Mouse (Mus musculus) embryonic facial prominence, embryonic 12.5 days (tissue): Measurements from ENCODE around the gene Ttll6. TPM values are rescaled to one million over a fixed set of nuclear protein-coding genes. Genes with fewer than 3 reads are reported as not detected.
A peak's percentile ranks its signal among the peaks of the same experiment; 100 is the strongest.

Experiments used
- ATAC-seq: fragments of 200-750 bp; cut with Nextera tagmentation; 2 replicates; pipeline ENCODE4 v1.8.0; 2017; ENCODE audit not compliant: insufficient number of reproducible peaks, insufficient read depth, low FRiP score, low TSS enrichment
- H3K27ac ChIP-seq: fragments of 300-500 bp; sonication (generic); 2 replicates; pipeline ENCODE4 v1.5.1; 2016; ENCODE audit warnings: mild to moderate bottlenecking
- H3K27me3 ChIP-seq: fragments of 300-500 bp; sonication (generic); 2 replicates; pipeline ENCODE4 v1.6.1; 2016; ENCODE audit warnings: mild to moderate bottlenecking, moderate library complexity
- H3K36me3 ChIP-seq: fragments of 300-500 bp; sonication (generic); 2 replicates; pipeline ENCODE4 v1.6.1; 2016; ENCODE audit warnings: mild to moderate bottlenecking
- H3K4me1 ChIP-seq: fragments of 300-500 bp; sonication (generic); 2 replicates; pipeline ENCODE4 v1.6.1; 2016
- H3K4me2 ChIP-seq: fragments of 300-500 bp; sonication (generic); replicated peaks from 2 replicates; pipeline ENCODE4 v1.6.1; 2016; ENCODE audit warnings: mild to moderate bottlenecking, moderate library complexity
- H3K4me3 ChIP-seq: fragments of 300-500 bp; sonication (generic); 2 replicates; pipeline ENCODE4 v1.5.1; 2016; ENCODE audit warnings: mild to moderate bottlenecking
- H3K9ac ChIP-seq: fragments of 300-500 bp; sonication (generic); 2 replicates; pipeline ENCODE4 v1.6.1; 2016; ENCODE audit warnings: mild to moderate bottlenecking, moderate library complexity
- H3K9me3 ChIP-seq: fragments of 300-500 bp; sonication (generic); 2 replicates; pipeline ENCODE4 v1.6.1; 2016; ENCODE audit warnings: mild to moderate bottlenecking, moderate library complexity
- WGBS: fragments of 180-500 bp; shearing (Covaris S2); methylation state at CpG from one replicate; pipeline ENCODE4 v1.1.7; 2016; 5-methylcytosine and 5-hydroxymethylcytosine counted together
- polyA plus RNA-seq: library from polyadenylated mRNA; unstranded; fragments of >200 nt; fragmentation: Nextera tagmentation; extraction: Ambion mirVana; gene quantifications from 2 replicates; pipeline ENCODE4 v1.2.1, GENCODE M21; 2016

Gene Ttll6
- polyA plus RNA-seq, 1 experiment from 2014 or later = 0.12 TPM

DNA sequence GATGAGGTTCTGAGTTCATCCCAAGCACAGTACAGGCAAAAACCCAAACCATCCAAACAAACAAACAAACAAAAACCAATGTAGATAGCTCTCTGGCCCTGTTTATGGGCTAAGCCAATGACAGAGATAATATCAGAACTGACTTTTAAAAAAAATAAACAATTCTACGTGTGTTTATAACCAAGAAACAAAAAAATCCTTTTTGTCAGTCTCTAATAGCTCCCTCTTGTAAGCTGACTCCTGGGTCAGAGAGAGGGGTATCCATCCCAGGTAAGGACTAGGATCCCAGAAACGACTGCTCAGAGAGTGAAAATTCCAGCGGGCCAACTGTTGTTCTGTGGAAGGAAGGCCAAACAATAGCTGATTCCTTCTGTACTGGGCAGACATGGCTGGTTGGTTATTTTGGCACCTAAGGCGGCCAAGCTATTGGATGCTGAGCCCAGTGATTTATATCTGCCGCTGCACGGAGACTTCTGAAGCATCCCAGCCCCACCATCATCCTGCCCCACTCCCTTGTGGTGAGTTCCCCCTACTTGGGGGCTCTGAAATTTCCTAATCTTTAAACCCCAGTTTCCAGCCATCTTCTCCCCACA is 45.4 kb downstream of the Ttll6 start:
- no peak overlapping the region for H3K27ac ChIP-seq
- no peak overlapping the region for H3K4me2 ChIP-seq
- H3K4me1 ChIP-seq = no peaks in the 10 kb centered on the region
- peaks cover 95% of the 10 kb centered on the region for H3K27me3 ChIP-seq
- no peaks in the 10 kb centered on the region for H3K36me3 ChIP-seq
- H3K9ac ChIP-seq = no peak overlapping the region
- 1% methylated on average over 6 of the region's 6 CpGs for WGBS
- H3K4me3 ChIP-seq = no peak overlapping the region
- peaks cover 9% of the 10 kb centered on the region for H3K9me3 ChIP-seq
- no peak for ATAC-seq

DNA sequence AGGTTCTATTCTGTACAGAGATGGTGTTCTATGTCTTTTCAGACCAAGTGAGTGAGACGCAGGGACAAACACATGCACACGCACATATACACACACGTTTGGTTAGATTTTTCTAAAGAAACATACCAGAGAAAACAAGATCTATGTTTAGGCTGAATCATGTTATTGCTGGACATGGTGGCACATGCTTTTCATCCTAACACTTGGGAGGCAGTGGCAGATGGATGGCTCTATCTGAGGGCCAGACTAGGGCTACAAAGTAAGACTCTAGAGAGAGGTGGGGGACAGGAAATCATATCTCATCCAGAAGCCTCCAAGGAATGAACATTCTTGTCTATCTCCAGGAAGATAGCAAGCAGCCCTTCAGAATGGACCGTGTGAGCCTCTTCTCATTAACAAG is 47.5 kb downstream of the Ttll6 start:
- Histone ChIP-seq H3K27ac (no peak overlapping the region), H3K4me1 (no peaks in the 10 kb centered on the region), H3K9ac (no peak overlapping the region), H3K9me3 (peaks cover 9% of the 10 kb centered on the region), H3K27me3 (peaks cover 98% of the 10 kb centered on the region), H3K36me3 (no peaks in the 10 kb centered on the region), H3K4me3 (no peak overlapping the region), H3K4me2 (no peak overlapping the region)
- no peak for ATAC-seq
- 19% methylated on average over 4 of the region's 4 CpGs for WGBS

DNA sequence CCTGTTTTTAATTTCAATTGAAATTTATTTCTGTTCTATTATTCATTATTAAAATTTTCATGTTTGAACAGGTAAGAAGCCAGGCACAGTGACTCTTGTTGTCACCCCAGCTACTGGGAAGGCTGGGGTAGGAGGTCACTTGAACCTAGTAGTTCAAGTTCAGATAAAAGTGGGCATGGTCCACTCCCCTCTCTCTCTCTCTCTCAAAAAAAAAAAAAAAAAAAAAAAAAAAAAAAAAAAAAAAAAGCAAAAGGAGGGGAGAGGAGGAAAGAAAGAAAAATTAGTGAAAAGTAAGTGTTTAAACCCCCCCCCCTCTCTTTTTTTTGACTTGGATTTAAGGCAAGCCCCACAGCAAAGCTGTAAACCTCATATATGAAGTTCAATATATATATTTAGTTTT is 50.6 kb downstream of the Ttll6 start:
- peaks cover 98% of the 10 kb centered on the region for H3K27me3 ChIP-seq
- H3K4me2 ChIP-seq = no peak overlapping the region
- ATAC-seq = no peak
- H3K9me3 ChIP-seq = peaks cover 9% of the 10 kb centered on the region
- H3K27ac ChIP-seq = no peak overlapping the region
- no peak overlapping the region for H3K4me3 ChIP-seq
- no peaks in the 10 kb centered on the region for H3K4me1 ChIP-seq
- no peak overlapping the region for H3K9ac ChIP-seq
- no peaks in the 10 kb centered on the region for H3K36me3 ChIP-seq

DNA sequence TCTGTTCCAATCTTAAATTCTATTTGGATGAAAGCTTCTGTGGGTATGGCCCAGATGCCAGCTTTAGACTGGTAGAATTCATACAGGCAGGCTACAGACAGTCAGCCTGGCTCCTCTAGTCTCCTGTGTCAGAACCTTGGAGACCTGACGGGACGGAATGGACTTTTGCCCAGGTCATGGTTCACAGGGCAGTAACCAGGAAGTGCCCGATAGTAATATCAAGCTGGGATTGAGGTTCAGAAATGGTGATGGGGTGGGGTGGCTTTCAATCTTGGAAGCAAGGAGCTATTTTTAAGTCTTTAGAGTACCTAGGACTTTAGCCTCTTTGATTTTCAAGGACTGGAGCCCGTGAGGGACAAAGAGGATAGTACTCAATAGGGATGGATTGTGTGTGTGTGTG is 53.7 kb downstream of the Ttll6 start:
- Histone ChIP-seq H3K36me3 (no peaks in the 10 kb centered on the region), H3K9ac (no peak overlapping the region), H3K27ac (no peak overlapping the region), H3K4me1 (no peaks in the 10 kb centered on the region), H3K4me2 (no peak overlapping the region), H3K27me3 (peaks cover 96% of the 10 kb centered on the region), H3K4me3 (no peak overlapping the region), H3K9me3 (peaks cover 8% of the 10 kb centered on the region)
- no peak for ATAC-seq
- 19% methylated on average over 4 of the region's 4 CpGs for WGBS

DNA sequence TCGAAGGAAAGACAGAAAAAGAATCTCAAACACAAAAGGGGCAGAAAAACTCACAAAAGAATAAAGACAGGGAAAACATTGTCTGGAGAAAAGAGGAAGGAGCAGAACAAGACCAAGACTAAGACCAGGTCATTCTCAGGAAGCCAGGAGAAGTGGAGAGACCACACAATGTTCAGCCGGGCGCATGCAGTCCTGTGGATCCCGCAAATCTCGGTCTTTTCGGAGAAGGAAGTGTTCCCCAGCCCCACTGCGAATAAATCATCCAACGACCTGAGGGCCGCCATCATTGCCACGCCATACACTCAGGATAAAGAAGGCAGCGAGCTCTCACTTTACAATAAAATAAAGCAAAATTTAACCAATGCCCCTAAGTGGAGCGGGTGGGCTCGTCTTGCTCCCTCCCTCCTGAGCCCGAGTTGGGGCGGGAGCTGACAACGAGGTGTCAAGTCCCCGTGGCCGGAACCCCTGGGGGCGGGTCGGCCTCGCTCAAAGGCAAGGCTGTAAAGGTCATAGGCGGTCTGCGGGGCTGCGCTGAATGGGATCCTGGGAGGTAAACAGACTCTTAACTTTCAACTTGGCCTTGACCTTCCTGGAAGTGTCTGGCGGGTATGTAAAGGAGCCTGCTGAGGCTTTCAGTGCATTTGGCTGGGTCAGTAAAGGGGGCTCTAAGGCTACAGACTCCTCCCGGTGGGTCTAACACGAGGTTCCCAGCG is 56.4 kb downstream of the Ttll6 start:
- Histone ChIP-seq H3K9me3 (no peaks in the 10 kb centered on the region), H3K27me3 (peaks cover 96% of the 10 kb centered on the region), H3K9ac (no peak overlapping the region), H3K27ac (no peak overlapping the region), H3K4me3 (no peak overlapping the region), H3K4me2 (no peak overlapping the region), H3K4me1 (no peaks in the 10 kb centered on the region), H3K36me3 (no peaks in the 10 kb centered on the region)
- 1% methylated on average over 28 of the region's 28 CpGs for WGBS
- no peak for ATAC-seq

DNA sequence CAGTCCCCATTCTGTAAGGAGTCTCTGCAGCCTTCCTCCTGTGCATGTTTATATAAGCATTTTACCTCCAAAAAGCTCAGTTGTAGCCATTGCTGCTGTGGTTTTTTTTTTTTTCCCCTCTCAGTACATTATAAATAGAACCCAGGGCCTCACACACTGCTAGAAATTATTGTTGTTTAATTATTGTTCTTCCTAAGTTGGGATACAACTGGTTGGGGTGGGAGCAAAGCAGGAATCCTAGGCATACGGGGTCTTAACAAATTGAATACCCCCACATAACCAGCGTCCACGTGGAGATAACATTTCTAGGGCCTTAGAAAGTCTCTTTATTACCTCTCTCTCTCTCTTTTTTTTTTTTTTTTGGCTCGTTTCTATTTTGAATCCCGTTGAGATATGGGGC is 57.5 kb downstream of the Ttll6 start:
- no peaks in the 10 kb centered on the region for H3K9me3 ChIP-seq
- no peak overlapping the region for H3K27ac ChIP-seq
- no peaks in the 10 kb centered on the region for H3K36me3 ChIP-seq
- no peaks in the 10 kb centered on the region for H3K4me1 ChIP-seq
- ATAC-seq = no peak
- 4% methylated on average over 5 of the region's 5 CpGs for WGBS
- H3K27me3 ChIP-seq = peaks cover 96% of the 10 kb centered on the region
- no peak overlapping the region for H3K9ac ChIP-seq
- H3K4me3 ChIP-seq = no peak overlapping the region
- no peak overlapping the region for H3K4me2 ChIP-seq

DNA sequence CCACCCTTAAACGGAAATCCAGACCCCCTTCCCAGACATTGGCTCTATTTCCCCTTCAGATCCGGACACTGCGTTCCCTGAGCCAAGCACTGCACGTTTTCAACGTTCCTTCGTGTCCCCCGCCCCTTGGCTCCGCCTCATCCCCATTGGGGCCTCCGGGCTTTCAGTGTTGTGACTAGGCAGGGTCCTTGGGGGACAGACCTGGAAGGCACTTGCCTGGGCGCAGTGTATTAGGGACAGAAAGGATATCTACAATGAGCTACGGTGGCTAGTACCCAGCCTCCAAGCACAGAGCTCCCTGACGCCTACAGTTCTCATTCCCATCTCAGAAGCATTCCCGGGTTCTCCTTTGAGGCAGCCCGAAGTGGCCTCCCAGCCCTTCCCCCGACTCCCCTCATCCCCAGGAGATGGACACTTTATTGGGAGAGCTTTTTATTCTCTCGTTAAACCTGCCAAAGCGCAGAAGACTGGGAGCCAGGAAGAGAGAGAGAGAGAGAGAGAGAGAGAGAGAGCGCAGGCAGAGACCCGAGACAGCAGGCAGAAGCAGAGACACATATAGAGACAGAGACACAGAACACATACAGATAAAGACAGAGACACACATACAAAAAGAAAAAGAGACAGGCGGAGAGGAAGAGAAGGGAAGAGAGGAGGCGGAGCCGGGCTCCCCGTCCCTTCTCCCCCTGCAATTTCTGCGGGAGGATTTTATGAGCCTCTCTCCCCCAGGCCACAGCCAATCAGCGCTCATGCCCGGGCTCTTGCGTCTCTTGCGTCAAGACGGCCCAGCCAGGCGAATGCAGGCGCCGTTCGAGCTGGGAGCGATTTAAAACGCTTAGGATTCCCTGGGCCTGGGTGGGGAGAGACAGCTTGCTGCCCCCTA is 60.2 kb downstream of the Ttll6 start, which contains the start of gene Hoxb13:
Gene Hoxb13, plus strand, starts transcription at position 796 of the 880 bp plus-strand sequence.
- H3K36me3 ChIP-seq = no peaks in the 10 kb centered on the region
- H3K9me3 ChIP-seq = no peaks in the 10 kb centered on the region
- H3K4me2 ChIP-seq = no peak within 1 kb of the TSS
- no peaks in the 10 kb centered on the region for H3K4me1 ChIP-seq
- no peak within 1 kb of the TSS for H3K9ac ChIP-seq
- ATAC-seq = no peak
- H3K27me3 ChIP-seq = peaks cover 96% of the 10 kb centered on the region
- H3K27ac ChIP-seq = no peak within 1 kb of the TSS
- peak within 1 kb of the TSS; percentile 17; the same call in 1 of the 2 replicates for H3K4me3 ChIP-seq
- 1% methylated on average over 30 of the region's 35 CpGs for WGBS

DNA sequence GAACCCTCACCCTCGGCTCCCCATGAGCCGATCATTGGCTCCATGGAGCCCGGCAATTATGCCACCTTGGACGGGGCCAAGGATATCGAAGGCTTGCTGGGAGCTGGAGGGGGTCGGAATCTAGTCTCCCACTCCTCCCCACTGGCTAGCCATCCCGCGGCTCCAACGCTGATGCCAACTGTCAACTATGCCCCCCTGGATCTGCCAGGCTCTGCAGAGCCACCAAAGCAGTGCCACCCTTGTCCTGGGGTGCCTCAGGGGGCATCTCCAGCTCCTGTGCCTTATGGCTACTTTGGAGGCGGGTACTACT is 60.8 kb downstream of the Ttll6 start:
- Histone ChIP-seq H3K27ac (no peak overlapping the region), H3K27me3 (peaks cover 96% of the 10 kb centered on the region), H3K4me3 (no peak overlapping the region), H3K4me2 (no peak overlapping the region), H3K4me1 (no peaks in the 10 kb centered on the region), H3K9ac (no peak overlapping the region), H3K36me3 (no peaks in the 10 kb centered on the region), H3K9me3 (no peaks in the 10 kb centered on the region)
- ATAC-seq = no peak
- 1% methylated on average over 10 of the region's 10 CpGs for WGBS

DNA sequence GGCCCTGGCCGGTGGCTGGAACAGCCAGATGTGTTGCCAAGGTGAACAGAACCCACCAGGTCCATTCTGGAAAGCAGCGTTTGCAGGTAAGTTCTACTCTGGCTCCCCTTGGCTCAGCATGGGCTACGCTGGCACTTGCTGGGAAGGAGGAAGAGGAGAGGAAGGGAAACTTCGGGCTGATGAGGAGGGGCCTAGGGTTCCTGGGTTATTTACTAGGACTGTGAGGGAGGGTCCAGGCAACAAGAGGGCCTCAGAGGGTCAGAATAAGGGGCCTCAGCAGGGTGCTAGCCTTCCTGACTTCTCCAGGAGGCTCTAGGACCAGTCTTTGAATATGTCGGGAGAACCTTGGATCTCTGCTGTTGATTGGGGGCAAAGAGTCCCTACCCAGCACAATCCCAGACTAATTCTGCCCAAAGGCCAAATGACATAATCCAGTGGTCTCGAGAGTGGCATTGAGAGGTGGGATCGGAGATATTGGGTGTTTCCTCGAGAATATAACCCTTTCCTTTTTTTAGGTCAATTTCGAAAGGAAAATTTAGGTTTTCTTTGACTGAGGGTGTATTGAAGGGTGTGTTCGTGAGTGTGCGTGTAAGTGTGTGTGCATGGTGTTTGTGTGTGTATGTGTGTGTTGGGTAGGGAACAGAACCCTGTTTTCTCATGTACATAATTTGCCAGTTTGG is 61.5 kb downstream of the Ttll6 start:
- Histone ChIP-seq H3K9ac (no peak overlapping the region), H3K4me1 (no peaks in the 10 kb centered on the region), H3K27me3 (peaks cover 98% of the 10 kb centered on the region), H3K36me3 (no peaks in the 10 kb centered on the region), H3K9me3 (no peaks in the 10 kb centered on the region), H3K4me3 (no peak overlapping the region), H3K27ac (no peak overlapping the region), H3K4me2 (no peak overlapping the region)
- 6% methylated on average over 11 of the region's 11 CpGs for WGBS
- ATAC-seq = no peak

DNA sequence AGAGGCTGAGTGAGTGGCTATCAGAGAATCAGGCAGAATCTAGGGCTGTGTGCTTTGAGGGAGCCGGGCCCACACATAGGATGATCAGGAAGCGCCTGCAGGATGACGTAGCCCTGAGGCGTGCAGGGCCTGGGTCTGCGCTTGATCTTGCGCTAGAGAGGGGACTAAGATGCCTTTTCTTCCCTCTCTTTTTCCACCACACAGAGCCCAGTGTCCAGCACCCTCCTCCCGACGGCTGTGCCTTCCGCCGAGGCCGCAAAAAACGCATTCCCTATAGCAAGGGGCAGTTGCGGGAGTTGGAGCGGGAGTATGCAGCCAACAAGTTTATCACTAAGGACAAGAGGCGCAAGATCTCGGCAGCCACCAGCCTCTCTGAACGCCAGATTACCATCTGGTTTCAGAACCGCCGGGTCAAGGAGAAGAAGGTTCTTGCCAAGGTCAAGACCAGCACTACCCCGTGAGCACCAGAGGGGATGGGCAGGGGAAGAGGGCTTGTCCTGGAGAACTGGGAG is 62.2 kb downstream of the Ttll6 start:
- peaks cover 98% of the 10 kb centered on the region for H3K27me3 ChIP-seq
- H3K27ac ChIP-seq = no peak overlapping the region
- no peak overlapping the region for H3K4me3 ChIP-seq
- H3K9ac ChIP-seq = no peak overlapping the region
- H3K9me3 ChIP-seq = no peaks in the 10 kb centered on the region
- H3K4me1 ChIP-seq = no peaks in the 10 kb centered on the region
- no peak overlapping the region for H3K4me2 ChIP-seq
- WGBS = under 1% methylated on average over 20 of the region's 20 CpGs
- no peaks in the 10 kb centered on the region for H3K36me3 ChIP-seq
- ATAC-seq = no peak

DNA sequence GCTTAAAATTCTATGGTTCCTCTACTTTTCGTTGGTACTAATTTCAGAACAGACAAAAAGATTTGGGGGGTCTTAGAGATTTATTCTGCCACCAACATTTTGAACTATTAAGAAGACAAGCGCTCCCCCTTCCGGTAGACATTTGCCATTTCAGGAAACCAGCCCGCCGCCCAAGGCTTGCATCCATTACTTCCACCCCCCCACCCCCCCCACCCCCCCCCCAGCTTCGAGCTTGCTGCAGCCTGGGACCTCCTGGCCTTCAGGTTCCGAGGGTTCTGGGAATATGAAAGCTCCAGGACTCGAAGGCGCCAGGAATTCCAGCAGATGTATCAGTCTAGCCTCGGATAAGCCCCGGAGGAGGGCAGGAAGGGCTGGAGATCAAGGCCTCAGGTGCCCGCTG is 65.1 kb downstream of the Ttll6 start:
- Histone ChIP-seq H3K27ac (no peak overlapping the region), H3K4me2 (no peak overlapping the region), H3K9me3 (no peaks in the 10 kb centered on the region), H3K4me1 (no peaks in the 10 kb centered on the region), H3K4me3 (no peak overlapping the region), H3K27me3 (peaks cover 98% of the 10 kb centered on the region), H3K36me3 (no peaks in the 10 kb centered on the region), H3K9ac (no peak overlapping the region)
- WGBS = 1% methylated on average over 12 of the region's 12 CpGs
- ATAC-seq = no peak
